Mouse (Mus musculus): ENCODE results near the gene Phf14.

DNA sequence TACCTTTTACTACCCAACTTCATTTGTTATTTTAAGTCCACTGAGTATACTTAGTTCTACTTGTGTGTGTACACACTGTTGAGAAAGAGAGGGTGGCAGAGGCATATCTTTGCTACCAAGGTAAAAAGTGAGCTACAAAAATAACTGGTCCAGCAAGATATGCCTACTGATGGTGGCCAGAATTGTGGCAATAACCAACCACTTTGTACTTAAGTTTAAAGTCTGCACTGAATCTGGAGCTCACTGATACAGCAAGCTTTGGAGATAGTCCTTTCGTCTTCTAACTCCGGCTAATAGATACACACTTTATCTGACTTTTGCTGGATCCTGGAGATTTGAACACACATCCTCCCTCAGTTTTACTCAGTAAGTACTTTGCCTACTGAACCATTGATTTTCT, 115.8 kb downstream of the Phf14 start:
- TF ChIP-seq CTCF (IDR thresholded peaks at IDR 0.05; ENCODE audit: insufficient read depth, low read depth, low read length) (no peak), POLR2A (IDR thresholded peaks at IDR 0.05; ENCODE audit: insufficient read depth, low read depth, low read length) (no peak)
